Mouse (Mus musculus): ENCODE measurements at regions not wholly inside any gene's neighbourhood (a gene's known extent, or its start where the extent isn't known, plus 50 kb on each side); places are given as distances from the start of the nearest gene placed in this dataset.

GRCm38 (mm10) chr14:120102010-120102748 is 59.9 kb upstream of the Oxgr1 start:
- DNase-seq (ENCODE audit: low spot score in 2 of 2): no peak

GRCm38 (mm10) chr14:120102749-120103142 is 60.5 kb upstream of the Oxgr1 start:
- DNase-seq (ENCODE audit: low spot score in 2 of 2): no peak

GRCm38 (mm10) chr14:120109846-120110245 is 67.6 kb upstream of the Oxgr1 start:
- no peak for DNase-seq (ENCODE audit: low spot score in 2 of 2)

GRCm38 (mm10) chr14:120113316-120113715 is 71.1 kb upstream of the Oxgr1 start:
- no peak for DNase-seq (ENCODE audit: low spot score in 2 of 2)

- DNase-seq (ENCODE audit: low spot score in 2 of 2): no peak
These were observed 76.3 kb upstream of the Oxgr1 start for GRCm38 (mm10) chr14:120118582-120118981.

GRCm38 (mm10) chr14:120119094-120119501 is 76.9 kb upstream of the Oxgr1 start:
- DNase-seq (ENCODE audit: low spot score in 2 of 2): peak; percentile 37 to 54

DNA sequence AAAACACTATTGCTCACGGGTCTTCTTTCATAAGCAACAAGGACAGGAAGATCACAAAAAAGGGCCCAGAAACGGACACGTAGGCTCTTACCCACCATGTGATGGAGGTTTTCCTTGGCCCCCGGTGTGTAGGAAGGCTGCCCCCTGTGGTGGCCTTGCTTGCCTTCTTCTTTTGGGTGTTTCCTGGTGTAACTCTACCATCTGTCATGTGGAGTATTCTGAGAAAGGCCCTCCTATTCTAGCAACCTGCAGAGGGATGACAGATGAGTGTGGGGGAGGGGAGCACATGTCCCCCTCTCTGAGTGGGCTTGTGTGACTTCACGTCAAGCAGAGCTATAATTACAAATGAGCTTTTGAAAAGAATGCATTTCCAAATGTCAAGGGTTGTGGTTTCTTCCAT is 77.3 kb upstream of the Oxgr1 start:
- DNase-seq (ENCODE audit: low spot score in 2 of 2): peak; percentile 55 to 82

DNA sequence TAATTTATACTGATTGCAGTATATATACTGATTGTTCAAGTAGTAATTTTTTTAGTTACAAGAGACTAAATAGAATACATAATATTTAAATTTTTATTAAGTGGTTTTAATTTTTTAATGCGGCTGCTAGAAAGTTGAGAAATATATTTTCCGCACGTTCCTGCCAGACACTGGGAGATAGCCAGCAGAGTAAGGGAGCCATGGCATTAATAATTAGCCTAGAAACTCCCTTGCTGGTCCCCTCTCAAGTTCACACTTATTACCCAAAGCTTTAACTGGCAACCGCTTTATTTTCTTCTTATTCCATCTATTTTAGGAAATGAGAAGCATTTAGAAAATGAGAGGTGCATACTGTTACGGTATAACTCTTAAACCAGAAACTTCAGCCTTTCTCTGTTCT is 78.0 kb upstream of the Oxgr1 start:
- no peak for DNase-seq (ENCODE audit: low spot score in 2 of 2)

GRCm38 (mm10) chr14:120125315-120125714 is 83.1 kb upstream of the Oxgr1 start:
- DNase-seq (ENCODE audit: low spot score in 2 of 2): no peak

- no peak for DNase-seq (ENCODE audit: low spot score in 2 of 2)
These were observed 85.2 kb upstream of the Oxgr1 start for GRCm38 (mm10) chr14:120127481-120127880.

- peak in 1 of 2 experiments; percentile 78 for DNase-seq (ENCODE audit: low spot score in 2 of 2)
These were observed 92.2 kb upstream of the Oxgr1 start for GRCm38 (mm10) chr14:120134346-120135008.

DNA sequence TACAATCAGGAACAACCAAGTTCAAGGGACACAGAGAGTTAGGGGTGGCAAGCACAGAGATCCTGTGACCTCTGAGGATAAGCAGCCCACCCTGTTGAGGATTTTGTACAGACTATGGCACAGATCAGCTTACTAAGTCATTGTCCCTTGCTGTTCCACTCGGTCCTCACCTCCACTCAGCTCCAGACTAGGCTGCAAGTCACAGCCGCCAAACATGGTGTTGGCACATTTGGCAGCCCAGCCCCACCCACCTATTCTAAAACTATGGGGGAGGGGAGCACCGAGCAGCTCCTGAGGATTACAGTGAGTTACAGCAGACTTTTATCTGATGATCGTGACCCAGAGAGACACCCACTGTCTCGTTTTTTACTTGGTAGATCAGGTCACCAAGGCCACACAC is 93.0 kb upstream of the Oxgr1 start:
- no peak for DNase-seq (ENCODE audit: low spot score in 2 of 2)

GRCm38 (mm10) chr14:120136736-120137135 is 94.5 kb upstream of the Oxgr1 start:
- peak in 1 of 2 experiments; percentile 74 for DNase-seq (ENCODE audit: low spot score in 2 of 2)

GRCm38 (mm10) chr14:120137680-120138136 is 95.5 kb upstream of the Oxgr1 start:
- DNase-seq (ENCODE audit: low spot score in 2 of 2): peak; percentile 89 to 93

DNA sequence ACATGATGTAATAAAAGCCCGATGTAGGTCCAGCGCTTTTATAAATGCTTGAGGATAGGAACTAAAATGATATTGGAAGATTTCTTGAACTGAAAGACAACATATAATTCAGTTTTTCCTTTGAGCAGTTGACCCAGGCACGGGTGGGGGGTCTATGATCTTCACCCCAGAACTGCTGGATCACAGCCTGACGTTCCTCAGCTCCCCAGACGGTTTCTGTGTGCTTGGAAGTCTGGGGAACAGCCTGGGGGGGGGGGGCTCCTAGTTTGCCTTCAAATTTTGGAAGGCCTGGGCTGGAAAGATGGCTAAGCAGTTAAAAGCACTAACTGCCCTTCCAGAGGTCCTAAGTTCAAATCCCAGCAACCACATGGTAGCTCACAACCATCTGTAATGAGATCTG is 96.3 kb upstream of the Oxgr1 start:
- no peak for DNase-seq (ENCODE audit: low spot score in 2 of 2)

DNA sequence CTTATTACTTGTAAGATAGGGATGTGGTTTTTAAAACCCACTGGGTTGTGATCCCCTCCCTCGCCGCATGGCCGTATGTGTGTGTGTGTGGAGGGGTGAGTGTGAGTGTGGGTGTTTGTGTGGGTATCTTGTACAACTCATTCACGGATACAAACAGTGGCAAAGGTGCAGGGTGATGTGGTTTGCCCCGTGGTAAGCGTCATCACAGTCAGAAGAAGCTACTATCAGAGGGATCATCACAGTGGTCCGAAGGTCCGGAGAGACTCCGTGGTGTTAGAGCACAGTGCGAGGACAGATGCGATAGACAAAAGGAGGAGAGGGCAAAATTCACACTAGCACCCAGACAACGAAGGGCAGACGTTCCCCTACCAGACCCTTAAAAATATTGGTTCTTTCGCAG is 97.0 kb upstream of the Oxgr1 start:
- no peak for DNase-seq (ENCODE audit: low spot score in 2 of 2)

GRCm38 (mm10) chr14:120139671-120140071 is 97.4 kb upstream of the Oxgr1 start:
- no peak for DNase-seq (ENCODE audit: low spot score in 2 of 2)

- DNase-seq (ENCODE audit: low spot score in 2 of 2): no peak
These were observed 98.0 kb upstream of the Oxgr1 start for GRCm38 (mm10) chr14:120140211-120140610.

DNA sequence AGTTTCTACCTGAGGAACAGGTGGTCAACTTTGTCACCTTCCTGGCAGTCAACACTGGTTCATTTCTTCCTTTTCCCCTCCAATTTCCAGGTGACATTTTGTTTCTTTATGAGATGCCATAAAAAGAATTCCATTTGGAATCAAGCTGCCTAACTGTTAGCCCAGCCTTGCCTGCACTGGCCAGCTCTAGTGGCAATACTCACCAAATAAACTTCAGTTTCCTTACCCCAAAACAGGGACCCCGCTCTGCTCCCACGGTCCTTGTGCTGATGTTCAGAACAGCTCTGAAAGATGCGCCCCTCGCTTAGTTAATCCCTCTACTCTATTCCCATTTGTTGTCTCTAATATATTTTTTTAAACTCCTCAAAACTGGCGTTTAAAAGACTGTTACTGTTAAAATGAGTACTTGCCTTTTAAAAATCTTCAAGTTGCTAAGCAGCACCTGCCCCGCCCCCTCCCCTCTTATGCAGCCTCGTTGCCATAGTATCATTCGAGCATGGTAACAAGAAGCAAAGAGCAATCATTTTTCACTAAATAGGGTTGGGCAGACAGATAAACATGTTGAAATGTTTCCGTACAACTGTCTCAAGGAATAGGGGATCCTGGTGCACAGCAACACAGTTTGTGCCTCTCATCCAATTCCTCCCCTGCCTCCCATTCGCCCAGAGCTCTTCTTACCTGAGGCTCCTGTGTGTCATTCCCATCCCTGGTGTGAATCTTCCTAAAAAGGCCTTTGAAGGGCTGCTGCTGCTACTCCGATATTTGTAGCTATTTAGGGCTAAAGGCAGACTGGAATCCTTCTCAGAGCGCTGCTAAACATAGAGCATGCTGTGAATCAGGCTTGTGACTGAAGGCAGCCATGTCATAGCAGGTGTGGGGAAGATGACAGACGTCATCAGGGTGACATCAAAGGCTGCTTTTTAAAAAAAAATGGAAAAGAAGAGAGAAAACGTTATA is 98.8 kb upstream of the Oxgr1 start:
- DNase-seq (ENCODE audit: low spot score in 2 of 2): peak; percentile 35 to 51

DNA sequence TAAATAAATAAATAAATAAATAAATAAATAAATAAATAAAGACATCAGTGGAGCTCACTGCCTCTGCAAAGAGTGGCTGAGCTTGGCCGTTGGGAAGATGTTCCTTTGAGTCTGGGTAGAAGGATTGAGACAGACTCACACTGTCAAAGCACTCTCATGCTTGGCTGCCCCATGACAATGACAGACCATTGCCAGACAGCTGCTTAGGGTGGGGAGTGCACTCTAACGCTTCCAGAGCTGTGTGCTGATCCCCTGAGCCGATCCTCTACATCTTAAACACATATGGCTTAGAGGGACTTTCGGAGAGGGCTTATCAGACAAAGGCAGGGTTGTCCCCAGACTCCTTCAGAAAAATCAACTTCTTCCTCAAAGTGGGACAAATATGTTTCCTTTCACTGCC is 100.0 kb upstream of the Oxgr1 start:
- DNase-seq (ENCODE audit: low spot score in 2 of 2): no peak

DNA sequence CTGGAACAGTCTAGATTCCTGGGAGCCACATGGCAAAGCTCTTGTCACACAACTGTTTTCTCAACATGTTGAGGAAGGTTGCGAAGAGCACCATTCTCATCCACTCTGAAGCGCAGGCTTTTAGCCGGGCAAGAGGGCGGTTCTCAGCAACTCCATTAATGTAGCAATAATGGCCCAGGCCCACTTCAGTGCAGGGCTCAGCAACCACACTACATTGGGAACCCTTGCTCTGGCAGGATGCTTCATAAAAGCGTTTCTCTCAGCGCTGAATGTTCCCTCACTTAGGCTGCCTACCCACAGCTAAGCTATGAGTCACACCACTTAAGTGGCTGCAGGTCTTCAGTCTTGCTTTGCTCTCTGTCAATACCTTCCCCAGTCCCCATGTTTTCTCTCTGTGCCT is 102.2 kb upstream of the Oxgr1 start:
- DNase-seq (ENCODE audit: low spot score in 2 of 2): no peak

- DNase-seq (ENCODE audit: low spot score in 2 of 2): no peak
These were observed 104.1 kb upstream of the Oxgr1 start for GRCm38 (mm10) chr14:120146312-120146711.

All from layer of hippocampus, adult 18-20 months (tissue).